Mouse (Mus musculus) gastrocnemius, adult 2 months (tissue): Measurements from ENCODE around the gene Tnk2. TPM values are rescaled to one million over a fixed set of nuclear protein-coding genes. Genes with fewer than 3 reads are reported as not detected.

ENCODE experiments used
- DNase-seq: peaks from one replicate; pipeline ENCODE4 v3.0.0; 2022
- H3K27ac ChIP-seq: fragments of 200-600 bp; 2 replicates; pipeline ENCODE4 v1.8.1; 2022; ENCODE audit warnings: mild to moderate bottlenecking
- H3K4me3 ChIP-seq: fragments of 200-600 bp; 2 replicates; pipeline ENCODE4 v1.8.1; 2022; ENCODE audit warnings: mild to moderate bottlenecking, moderate library complexity
- CTCF ChIP-seq: fragments of 200-600 bp; IDR thresholded peaks from 2 replicates; pipeline ENCODE4 v1.8.1; 2022; ENCODE audit warnings: antibody characterized with exemption, mild to moderate bottlenecking, moderate library complexity
- intact Hi-C: fragments of 180-260 bp; cut with DNase I; formaldehyde crosslinking; loops from one replicate; pipeline ENCODE4 v1.15.1; 2025
- total RNA-seq, 2 experiments: library from RNA; stranded (reverse); gene quantifications; 2 replicates each; pipeline ENCODE4 v1.2.3; 2021

Gene Tnk2
- total RNA-seq, 2 experiments from 2014 or later: 48.4 to 54.4 TPM

GRCm38 (mm10) chr16:32610460-32611255 lies 33.0 kb upstream of the Tnk2 start:
- peak; percentile 25 for DNase-seq
- intact Hi-C loops: no loop called here
- H3K4me3 ChIP-seq: peak overlapping the region; percentile 86
- no peak for TF ChIP-seq CTCF
- H3K27ac ChIP-seq: peak overlapping the region; percentile 97

- no peak for TF ChIP-seq CTCF
- no peak for DNase-seq
- Histone ChIP-seq H3K4me3 (peak overlapping the region; percentile 9), H3K27ac (no peak overlapping the region)
- intact Hi-C loops: no loop called here
These were observed 31.6 kb upstream of the Tnk2 start for GRCm38 (mm10) chr16:32612052-32612451.

DNA sequence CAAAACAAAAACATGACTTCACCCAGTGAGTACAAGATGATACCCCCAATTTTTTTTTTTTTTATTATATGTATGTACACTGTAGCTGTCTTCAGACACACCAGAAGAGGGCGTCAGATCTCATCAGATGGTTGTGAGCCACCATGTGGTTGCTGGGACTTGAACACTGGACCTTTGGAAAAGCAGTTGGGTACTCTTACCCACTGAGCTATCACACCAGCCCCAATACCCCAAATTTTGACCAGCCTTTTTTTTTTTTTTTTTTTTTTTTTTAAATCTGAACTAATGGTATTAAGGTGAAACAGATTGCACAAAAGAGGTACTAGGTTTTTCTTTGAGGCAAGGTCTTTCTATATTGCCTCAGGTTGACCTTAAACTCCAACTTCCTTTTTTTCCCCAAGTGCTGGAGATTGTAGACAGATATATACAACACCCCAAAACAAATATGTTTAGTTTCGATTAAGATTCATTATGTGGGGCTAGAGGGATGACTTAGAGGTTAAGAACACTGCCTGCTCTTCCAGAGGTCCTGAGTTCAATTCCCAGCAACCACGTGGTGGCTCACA lies 30.3 kb upstream of the Tnk2 start:
- intact Hi-C loops: no loop called here
- peak; percentile 10; the same call in 1 of the 2 replicates for TF ChIP-seq CTCF
- no peak for DNase-seq
- Histone ChIP-seq H3K27ac (no peak overlapping the region), H3K4me3 (no peak overlapping the region)

DNA sequence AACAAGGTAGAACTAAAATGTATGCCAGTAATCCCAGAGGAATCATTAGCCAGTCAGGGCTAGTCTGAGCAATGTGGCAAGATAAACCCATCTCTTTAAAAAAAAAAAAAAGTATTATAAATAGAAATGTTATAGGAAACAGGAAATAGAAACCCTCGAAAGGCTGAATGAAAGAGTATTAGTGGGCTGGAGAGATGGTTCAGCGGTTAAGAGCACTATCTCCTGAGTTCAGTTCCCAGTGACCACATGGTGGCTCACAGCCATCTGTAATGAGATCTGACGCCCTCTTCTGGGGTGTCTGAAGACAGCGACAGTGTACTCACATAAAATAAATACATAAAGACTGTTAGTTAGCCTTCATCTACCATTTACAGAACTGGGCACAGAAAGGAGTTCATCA lies 29.6 kb upstream of the Tnk2 start:
- Histone ChIP-seq H3K27ac (no peak overlapping the region), H3K4me3 (no peak overlapping the region)
- intact Hi-C loops: no loop called here
- DNase-seq: no peak
- peak; percentile 35; the same call in 1 of the 2 replicates for TF ChIP-seq CTCF

- H3K27ac ChIP-seq: no peak overlapping the region
- DNase-seq: no peak
- intact Hi-C loops: no loop called here
- H3K4me3 ChIP-seq: no peak overlapping the region
- no peak for TF ChIP-seq CTCF
These were observed 24.7 kb upstream of the Tnk2 start for GRCm38 (mm10) chr16:32618946-32619345.

- Histone ChIP-seq H3K27ac (no peak overlapping the region), H3K4me3 (no peak overlapping the region)
- intact Hi-C loops: no loop called here
- TF ChIP-seq CTCF: no peak
- no peak for DNase-seq
These were observed 15.5 kb upstream of the Tnk2 start for GRCm38 (mm10) chr16:32628140-32628539.

DNA sequence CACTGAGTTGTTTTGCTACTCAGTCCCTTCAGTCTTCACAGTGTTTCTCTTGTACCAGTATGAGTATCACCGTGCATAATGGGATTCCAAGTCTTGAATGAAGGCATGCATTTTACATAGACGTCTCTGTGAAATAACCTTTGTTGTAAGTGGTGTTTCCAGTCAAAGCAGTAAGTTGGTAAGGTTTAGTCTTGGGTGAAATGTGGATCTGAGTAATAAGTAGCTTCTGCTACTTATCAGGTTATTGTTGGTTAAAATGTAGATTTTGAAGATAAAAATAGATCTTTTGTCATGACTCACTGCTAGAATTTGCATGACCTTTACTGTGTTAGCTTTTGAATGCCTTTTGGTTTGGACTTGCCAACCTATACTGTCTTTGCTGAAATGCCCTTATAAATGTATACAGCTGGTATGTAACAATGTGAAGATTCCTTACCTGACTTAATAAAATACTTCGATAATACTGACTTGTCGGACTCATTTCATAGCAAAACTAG lies 11.3 kb upstream of the Tnk2 start:
- no peak for TF ChIP-seq CTCF
- H3K4me3 ChIP-seq: no peak overlapping the region
- intact Hi-C loops: no loop called here
- no peak for DNase-seq
- no peak overlapping the region for H3K27ac ChIP-seq

DNA sequence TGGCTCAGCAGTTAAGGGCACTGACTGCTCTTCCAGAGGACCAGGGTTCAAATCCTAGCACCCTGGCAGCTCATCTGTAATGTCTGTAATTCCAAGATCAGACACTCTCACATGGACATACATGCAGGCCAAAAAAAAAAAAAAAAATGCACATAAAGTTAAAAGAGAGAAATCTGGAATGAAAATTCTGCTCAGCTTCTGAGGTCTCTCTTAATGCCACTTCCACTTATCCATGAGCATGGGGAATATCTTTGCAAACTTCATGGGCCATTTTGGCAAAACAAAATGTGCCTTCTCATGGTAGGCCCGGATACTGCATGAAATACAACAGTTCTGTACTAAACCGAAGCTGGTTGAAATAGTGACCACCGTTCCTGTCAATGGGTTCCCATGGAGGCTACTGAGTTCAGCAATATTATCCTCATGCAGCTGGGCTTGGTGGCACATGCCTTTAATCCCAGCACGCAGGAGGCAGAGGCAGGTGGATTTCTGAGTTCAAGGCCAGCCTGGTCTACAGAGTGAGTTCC lies 10.1 kb upstream of the Tnk2 start:
- no peak overlapping the region for H3K4me3 ChIP-seq
- intact Hi-C loops: no loop called here
- no peak for DNase-seq
- TF ChIP-seq CTCF: no peak
- H3K27ac ChIP-seq: no peak overlapping the region

GRCm38 (mm10) chr16:32634183-32634582 lies 9.5 kb upstream of the Tnk2 start:
- intact Hi-C loops: no loop called here
- no peak for TF ChIP-seq CTCF
- no peak overlapping the region for H3K4me3 ChIP-seq
- no peak overlapping the region for H3K27ac ChIP-seq
- no peak for DNase-seq

DNA sequence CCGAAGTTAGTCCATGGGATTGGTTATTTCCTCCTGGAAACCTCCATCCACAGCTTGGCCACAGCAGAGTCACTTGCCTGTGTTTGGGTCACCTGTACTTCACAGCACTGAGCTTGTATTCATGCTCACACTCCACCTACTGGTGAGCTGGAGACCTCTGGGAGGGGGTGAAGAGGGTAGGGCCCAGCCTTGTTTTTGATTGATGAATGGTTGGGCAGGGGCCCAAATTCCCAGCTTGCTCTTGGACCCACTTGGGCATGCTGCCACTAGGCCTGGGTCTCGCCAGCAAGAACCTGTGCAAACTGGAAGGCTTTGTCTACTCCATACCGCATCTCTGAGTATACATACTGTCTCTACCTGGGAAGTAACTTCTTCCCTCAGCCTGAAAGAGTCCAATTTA lies 8.4 kb upstream of the Tnk2 start:
- Histone ChIP-seq H3K4me3 (no peak overlapping the region), H3K27ac (no peak overlapping the region)
- DNase-seq: no peak
- peak; percentile 27; the same call in 1 of the 2 replicates for TF ChIP-seq CTCF
- intact Hi-C loops: loop anchor here (5.0 kb wide), 1 partner anchor 128 kb away; no protein-coding TSS in a partner anchor

DNA sequence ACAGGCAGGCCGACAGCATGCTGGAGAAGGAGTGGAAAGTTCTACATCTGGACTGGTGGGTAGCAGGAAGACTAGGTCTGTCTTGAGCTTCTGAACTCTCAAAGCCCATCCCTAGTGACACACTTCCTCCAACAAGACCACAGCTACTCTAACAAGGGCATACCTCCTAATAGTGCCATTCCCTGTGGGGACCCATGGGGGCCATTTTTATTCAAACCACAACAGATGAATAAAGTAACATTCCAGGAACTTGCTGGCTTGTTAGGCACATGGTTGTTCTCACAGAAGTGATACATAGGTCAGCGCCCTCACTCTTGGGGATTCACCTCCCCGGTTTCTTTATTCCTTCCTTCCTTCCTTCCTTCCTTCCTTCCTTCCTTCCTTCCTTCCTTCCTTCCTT lies 7.3 kb upstream of the Tnk2 start:
- TF ChIP-seq CTCF: no peak
- intact Hi-C loops: loop anchor here (5.0 kb wide), 1 partner anchor 129 kb away; no protein-coding TSS in a partner anchor
- Histone ChIP-seq H3K4me3 (no peak overlapping the region), H3K27ac (no peak overlapping the region)
- DNase-seq: no peak

GRCm38 (mm10) chr16:32636871-32637521 lies 6.7 kb upstream of the Tnk2 start:
- Histone ChIP-seq H3K4me3 (no peak overlapping the region), H3K27ac (no peak overlapping the region)
- DNase-seq: no peak
- no peak for TF ChIP-seq CTCF
- intact Hi-C loops: loop anchor here (5.0 kb wide), 1 partner anchor 130 kb away; no protein-coding TSS in a partner anchor
